Mouse (Mus musculus): ENCODE results near the gene Sh2d2a.
"Not testable (repeated sequence)": the region's sequence is repeated elsewhere in the genome, so short reads cannot be mapped to it uniquely, and the experiment has no call there.

The Sh2d2a gene

DNA sequence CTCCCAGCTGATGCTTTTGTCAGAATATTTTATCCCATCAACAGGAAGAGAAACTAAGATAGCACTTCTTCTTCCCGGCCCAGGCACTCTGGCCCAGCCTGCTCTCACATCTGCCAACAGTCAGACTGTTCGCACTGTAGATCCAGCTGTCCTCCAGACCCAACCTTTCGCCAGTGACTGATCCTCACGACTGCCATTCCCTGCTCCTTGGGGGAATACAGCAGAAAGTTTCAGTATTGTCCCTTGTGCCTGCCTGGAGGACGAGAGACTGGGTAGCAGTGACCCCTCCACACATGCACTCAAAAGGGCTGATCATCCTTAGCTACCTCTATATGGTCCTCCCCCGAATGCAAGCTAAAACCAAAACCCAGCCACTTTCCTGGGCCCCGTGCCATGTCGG is 9.4 kb downstream of the Sh2d2a start:
- DNase-seq (ENCODE audit: low spot score) = no peak

DNA sequence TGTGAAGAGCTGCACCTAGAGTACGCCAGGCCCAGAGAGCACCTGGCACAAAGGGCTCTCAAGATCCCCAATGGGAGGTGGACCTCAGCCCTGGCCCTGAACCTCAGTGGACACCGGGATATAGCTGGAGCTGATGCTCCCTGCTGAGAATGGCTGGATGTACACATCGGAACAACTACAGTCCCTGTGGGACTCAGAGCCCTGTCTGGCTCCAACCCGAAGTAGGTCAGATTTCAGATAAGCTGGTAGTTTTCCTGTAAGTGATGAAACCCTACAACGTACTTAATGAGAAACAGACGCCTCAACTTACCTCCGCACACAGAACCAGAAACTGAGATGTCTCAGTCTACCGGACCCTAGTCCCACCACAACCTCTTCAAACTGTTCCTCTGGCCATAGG is 11.1 kb downstream of the Sh2d2a start:
- no peak for DNase-seq (ENCODE audit: low spot score)

- peak; percentile 52 for DNase-seq (ENCODE audit: low spot score)
Measured at GRCm38 (mm10) chr3:87859813-87860212, 13.3 kb downstream of the Sh2d2a start.

- DNase-seq (ENCODE audit: low spot score) = not testable (repeated sequence)
Measured at GRCm38 (mm10) chr3:87864111-87864510, 17.6 kb downstream of the Sh2d2a start.

GRCm38 (mm10) chr3:87877730-87878129 is 31.2 kb downstream of the Sh2d2a start:
- no peak for DNase-seq (ENCODE audit: low spot score)

DNA sequence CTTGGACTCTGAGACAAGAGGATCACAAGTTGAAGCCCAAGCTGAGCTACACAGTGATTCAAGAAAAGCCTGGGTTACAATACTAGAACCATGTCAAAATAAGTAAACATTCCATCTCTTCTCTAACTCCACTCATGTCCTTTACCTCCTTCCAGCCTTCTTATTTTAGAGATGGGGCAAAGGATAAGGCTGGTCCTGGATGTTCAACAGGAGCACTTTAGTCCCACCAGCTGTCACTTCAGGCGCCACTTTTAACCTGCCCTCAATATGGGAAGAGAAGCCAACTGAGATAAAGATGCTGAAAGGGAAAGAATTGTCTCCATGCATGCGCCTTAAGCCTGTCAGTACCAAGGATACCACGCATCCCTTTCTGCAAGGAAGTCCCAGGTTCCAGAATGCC is 37.7 kb downstream of the Sh2d2a start:
- no peak for DNase-seq (ENCODE audit: low spot score)

DNA sequence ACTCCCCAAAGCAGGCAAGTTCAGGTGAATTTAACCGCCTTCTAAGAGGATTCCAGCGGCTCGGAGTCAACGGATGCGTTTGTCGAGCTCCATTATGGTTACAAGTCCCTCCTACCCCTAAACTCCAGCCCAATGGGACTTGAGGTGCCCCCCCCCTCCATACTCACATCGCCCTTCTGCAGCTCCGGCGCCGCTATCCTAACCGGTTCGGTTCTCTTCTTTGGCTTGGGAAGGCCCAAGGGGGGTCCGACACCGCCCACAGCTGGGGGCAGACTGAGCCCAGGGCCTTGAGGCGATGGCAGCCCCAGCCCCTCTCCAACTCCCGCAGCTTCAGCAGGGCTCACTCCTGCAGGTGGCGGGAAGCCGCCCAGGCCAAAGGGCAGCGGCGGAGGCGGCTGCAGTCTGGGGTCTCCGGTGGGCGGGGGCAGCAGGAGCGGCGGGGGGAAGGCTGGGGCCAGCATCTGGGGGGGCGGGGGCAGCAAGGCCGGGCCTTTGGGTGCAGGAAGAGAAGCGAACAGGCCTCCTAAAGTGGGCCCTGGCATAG is 38.2 kb downstream of the Sh2d2a start:
- DNase-seq (ENCODE audit: low spot score) = peak; percentile 31

- DNase-seq (ENCODE audit: low spot score) = peak; percentile 58
Measured at GRCm38 (mm10) chr3:87885281-87886003, 38.9 kb downstream of the Sh2d2a start, which contains the start of gene Prcc. Prcc (minus strand) TSS chr3:87885608.

DNA sequence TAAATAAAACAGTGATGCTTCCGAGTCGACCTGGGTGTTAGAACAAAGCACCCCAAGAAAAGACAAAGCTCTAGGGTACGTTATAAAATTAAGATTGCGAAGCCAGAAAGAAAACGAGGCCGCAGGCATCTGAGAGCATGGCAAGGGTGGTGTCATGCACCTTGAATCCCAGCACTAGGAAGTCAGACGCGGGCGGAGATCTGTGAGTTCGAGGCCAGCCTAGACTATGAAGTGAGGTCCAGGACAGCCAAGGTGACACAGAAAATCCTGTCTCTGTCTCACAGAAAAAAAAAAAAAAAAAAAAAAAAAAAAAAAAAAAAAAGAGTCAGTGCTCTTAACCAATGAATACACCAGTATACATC is 39.4 kb downstream of the Sh2d2a start:
- DNase-seq (ENCODE audit: low spot score) = peak; percentile 22

- DNase-seq (ENCODE audit: low spot score) = no peak
Measured at GRCm38 (mm10) chr3:87886416-87886815, 39.9 kb downstream of the Sh2d2a start.

GRCm38 (mm10) chr3:87887400-87887799 is 40.8 kb downstream of the Sh2d2a start:
- not testable (repeated sequence) for DNase-seq (ENCODE audit: low spot score)

DNA sequence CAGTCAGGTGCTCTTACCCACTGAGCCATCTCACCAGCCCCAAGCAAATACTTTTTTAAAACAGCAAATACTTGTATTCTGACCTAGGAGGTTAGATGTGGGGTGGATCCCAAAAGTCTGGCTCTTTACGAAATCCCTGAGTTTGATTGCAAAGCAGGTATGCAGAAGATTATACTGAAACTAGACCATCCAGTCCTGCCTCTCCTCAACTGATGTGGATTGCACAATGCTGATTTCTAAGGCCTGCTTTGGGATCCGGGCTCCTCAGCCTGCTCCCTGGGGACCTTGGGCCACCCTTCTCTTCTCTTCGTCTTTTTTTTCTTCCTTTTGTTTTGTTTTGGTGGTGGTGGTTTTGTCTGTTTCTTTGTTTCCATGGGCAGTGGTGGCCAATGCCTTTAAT is 44.9 kb downstream of the Sh2d2a start:
- DNase-seq (ENCODE audit: low spot score) = no peak

DNA sequence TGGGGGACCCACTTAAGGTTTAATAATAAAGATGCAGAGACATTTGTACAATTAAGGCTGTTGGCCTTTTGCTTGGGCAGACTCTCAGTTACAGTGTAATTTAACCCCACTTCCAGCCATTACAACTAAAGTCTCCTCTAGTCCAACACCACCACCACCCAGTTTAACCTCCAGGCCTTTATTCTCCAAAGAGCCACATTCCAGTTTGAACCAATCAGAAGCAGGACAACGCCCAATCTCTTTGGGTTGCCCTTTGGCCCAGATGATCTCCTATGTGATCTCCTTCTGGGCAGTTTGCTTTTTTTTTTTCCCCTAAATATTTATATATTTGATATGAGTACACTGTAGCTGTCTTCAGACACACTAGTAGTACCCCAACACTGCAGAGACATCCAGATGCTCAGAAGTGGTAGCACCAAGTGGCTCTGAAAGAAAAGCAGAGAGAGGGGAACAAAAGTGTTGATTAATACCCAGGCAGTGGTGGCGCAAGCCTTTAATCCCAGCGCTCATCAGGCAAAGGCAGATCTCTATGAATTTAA is 46.9 kb downstream of the Sh2d2a start:
- DNase-seq (ENCODE audit: low spot score) = no peak

DNA sequence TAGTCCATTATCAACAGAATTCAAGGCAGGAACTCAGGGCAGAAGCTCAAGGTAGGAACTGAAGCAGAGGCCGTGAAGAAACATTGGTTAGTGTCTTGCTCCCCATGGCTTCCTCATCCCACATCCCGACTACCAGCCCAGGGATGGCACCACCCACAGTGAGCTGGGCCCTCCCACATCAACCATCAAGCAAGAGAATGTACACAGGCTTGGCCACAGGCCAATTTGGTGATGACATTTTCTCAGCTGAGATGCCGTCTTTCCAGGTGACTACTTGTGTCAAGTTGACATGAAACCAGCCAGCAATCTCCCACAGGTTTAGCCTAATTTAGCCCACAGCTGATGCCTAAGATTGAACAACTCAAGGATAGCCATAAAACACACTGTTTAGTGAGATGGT is 52.7 kb downstream of the Sh2d2a start:
- no peak for DNase-seq (ENCODE audit: low spot score)

DNA sequence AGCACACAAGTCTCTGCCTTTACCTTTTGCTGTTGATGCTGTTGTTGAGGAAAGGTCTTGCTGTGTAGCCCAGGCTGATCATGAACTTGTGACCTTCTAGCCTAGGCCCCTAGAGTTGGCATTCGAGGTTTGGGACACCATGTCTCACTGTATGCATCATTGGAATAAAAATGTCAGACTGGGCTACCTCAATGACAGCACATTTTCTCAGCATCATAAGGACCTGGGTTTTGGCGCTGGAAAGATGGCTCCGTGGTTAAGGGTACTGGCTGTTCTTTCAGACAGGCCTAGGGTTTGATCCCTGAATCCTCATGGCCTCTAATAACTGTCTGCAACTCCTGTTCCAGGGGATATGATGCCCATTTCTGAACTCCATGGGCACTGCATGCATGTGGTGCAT is 53.2 kb downstream of the Sh2d2a start:
- no peak for DNase-seq (ENCODE audit: low spot score)

- no peak for DNase-seq (ENCODE audit: low spot score)
Measured at GRCm38 (mm10) chr3:87901036-87901624, 54.6 kb downstream of the Sh2d2a start.

GRCm38 (mm10) chr3:87901959-87902358 is 55.4 kb downstream of the Sh2d2a start:
- DNase-seq (ENCODE audit: low spot score) = not testable (repeated sequence)

DNA sequence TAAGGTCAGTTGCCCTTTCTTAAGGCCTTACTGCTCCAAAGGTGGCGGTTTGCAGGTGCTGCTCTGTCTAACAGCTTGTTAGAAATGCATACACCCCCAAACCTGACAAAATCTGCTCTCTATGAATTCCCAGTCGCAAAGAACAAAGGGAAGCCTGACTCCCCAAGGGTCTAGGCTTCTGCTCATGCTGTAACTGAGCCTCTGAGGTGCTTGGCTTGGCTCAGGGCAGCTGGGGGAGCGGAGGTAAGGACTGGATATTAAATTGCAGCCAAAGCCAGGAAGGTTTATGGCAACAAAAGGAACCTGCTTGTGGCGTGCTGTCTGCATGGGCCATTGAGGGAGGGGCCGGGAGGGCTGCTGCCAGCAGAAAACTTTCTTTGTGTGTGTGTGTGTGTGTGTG is 57.3 kb downstream of the Sh2d2a start:
- DNase-seq (ENCODE audit: low spot score) = no peak

All from urinary bladder, postnatal 25 days (tissue).